Mouse (Mus musculus) retina, adult 2 months (tissue): ENCODE measurements around the gene Snx29.

Experiments used
- DNase-seq: peaks from one replicate; pipeline ENCODE4 v3.0.0-alpha.2; 2012; ENCODE audit warnings: low read depth, low spot score

Snx29 gene

DNA sequence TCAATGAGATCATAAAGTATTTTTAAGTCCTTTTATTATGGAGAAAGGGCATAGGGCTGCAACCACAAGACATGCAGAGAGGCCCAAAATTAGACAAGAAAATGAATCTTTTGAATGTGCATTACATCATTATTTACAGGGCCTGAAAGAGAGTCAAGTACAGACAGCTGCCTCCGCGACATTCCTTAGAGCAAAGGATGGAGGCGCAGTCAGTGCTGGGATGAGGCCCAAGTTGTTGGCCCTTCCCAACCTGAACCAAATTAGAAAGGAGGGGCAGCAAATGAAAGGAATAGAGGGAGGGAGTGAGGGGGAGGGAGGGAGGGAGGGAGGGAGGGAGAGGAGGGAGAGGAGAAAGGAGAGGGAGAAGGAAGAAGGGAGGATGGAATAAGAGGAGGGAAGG lies 453.8 kb downstream of the Snx29 start:
- no peak for DNase-seq

DNA sequence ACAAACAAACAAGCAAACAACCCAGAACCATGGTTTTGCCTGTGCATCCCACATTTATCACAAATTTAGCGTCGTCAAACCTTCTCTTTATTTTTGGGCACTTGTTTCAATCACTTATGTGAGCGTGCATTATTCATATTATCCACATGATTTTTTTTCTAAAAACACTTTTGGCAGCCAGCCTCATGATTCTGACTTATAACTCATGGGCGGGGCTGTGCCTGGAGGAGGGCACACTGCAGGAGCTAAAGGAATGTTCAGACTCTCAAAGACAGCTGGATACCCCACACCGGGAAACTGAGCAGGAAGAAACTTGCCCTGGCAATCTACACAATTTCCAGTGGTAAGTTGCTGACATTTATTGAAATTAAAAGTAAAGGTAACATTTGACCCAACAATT lies 455.5 kb downstream of the Snx29 start:
- DNase-seq, result no peak

DNA sequence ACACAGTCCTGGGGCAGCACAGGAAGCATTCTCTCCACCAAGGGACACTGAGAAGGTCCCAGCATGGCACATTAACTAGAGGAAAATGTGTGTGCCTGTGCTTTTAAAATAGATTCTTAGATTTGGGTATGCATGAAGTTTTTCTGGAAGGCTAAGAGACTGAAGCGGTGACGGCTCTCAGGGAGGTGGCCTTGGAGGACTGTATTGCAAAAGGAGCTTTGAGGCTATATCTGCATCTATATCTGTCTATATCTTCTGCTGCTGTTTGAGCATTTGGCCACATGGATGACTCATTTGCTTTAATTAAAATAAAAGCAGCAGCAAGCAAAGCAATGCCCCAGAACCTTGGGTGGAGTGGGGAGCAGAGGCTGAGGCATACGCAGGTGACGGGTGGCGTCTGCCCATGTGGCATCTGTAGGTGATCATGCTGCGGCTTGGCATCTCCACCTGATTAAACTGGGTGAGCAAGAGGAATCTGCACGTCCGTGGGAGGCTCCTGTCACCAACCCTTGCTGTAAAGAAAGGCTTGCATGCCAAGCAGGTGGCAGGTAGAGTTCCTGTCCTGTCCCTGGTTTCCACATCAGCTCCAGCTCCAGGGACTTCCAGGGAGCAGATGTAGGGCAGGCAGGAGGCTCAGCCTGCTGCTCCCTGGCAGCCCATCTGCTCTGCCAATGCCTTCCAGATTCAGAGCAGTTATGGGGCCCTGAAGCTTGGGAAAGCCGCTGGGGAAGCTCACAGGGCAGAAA lies 456.2 kb downstream of the Snx29 start:
- no peak for DNase-seq

DNA sequence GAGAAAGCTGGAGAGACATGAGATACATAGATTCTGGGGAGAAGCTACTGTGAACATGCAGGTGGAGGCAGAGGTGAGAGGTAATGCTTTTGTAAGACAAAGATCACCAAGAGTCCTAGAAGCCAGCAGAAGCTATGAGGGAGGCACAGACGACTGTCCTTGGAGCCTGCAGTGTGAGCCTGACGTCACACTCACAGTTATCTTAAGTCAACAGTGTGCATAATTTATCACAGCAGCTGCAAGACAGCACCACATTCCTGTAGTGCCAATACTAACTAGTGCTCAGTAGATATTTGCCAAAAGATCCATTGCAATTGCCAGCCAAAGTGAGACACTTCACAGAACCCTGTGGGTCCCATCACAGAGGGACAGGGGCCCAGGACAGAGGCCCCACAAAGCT lies 459.4 kb downstream of the Snx29 start:
- DNase-seq, result no peak

DNA sequence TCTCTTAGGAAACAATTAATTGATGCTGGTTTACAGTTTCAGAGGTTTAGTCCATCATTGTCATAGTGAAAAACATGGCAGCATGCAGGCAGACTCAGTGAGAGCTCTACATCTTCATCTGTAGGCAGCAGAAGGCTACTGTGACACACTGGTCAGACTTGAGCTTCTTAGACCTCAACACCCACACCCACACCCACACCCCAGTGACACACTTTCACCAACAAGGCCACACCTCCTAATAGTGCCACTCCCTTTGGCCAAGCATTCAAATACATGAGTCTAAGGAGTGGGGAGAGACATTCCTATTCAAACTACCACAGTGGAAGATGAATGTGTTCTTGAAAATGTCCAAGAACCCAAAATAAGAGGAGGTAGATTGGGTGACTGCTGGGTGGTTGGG lies 460.6 kb downstream of the Snx29 start:
- DNase-seq, result no peak

DNA sequence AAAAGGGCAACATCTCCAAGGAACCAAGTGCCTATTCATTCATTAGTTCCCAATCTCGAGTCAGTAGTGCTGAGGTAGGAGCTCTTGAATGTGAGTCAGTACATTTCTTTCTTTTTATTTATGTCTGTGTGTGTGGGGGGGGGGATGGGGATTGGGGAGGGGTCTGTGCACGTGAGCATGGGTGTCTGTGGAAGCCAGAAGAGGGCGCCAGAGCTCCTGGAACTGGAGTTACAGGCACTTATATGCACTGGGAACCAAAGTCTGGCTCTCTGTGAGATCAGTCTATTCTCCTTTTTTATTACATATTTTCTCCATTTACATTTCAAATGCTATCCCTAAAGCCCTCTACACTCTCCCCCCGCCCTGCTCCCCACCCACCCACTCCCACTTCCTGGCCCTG lies 461.6 kb downstream of the Snx29 start:
- no peak for DNase-seq

DNA sequence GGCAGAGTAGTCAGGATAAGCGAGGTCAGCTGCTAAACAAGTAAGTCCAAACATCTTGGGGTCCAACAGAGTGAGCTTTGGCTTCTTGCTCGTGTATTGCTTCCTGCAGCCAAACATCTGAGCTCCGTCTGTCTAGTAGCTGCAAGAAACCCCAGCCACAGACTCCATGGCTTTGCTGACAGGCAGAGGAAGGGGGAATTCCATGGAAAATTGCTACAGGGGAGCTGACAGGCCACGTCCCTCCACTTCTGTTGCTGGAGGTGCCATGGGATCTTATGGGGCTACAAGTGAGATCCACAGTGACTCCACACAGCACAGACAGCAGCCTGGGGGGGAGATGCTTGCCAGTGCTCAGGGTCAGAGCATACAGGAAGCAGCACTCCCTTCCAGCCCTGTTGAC lies 463.1 kb downstream of the Snx29 start:
- DNase-seq, result no peak

DNA sequence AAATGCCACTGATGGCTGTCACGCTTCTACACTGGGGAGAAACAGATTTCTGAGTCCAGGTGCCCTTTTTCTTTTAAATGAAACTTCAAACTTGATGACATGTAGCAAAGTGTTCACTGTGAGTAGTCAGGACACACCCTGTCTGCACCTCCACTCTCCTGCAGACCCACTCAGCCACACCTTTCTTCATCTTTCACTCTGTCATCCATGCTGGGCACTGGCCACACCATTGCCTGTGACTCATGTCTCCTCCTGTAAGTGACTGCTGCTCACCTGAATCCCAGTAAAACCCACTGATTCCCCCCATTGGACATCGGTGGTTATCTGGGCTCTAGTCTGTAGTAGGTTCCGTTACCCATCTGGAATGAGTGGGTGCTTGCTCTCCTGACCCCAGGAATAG lies 467.8 kb downstream of the Snx29 start:
- DNase-seq, result no peak

DNA sequence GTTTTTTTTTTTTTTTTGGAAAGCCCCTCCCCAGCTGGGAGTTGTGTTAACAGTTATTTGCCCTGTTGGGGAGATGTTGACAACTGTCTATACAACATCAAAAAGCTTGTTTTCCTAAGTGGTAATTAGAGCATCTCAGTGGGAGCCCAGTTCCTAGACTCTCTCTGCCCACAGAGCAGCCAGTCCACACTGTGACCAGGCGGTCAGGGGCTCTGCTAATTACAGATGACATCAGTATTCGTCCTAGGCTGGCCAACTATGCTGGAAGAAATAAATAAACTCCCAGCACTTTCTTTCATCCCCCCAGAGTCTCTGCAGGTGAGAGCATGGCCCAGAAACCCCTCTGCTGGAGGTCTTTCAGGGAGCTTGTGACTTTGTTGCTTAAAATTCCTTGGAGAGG lies 470.7 kb downstream of the Snx29 start:
- no peak for DNase-seq

DNA sequence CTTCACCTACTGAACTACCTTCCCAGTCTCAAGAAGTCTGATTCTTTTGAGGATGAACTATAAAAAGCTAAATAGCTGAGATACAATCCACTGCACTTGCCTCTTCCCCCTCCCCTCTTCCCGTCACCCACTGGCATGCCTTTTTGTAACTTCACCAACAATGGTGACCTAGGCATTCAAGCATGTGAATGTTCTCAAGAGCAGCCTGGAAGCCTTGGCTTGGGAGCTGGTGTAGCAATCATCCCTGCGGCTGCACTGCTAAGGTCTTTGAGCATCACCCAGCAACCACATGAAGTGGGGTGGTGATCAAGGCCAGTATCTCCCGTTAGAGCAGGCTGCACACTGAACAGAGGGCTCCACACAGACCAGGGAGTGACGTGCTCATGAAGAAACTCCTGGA lies 471.9 kb downstream of the Snx29 start:
- DNase-seq, result no peak

DNA sequence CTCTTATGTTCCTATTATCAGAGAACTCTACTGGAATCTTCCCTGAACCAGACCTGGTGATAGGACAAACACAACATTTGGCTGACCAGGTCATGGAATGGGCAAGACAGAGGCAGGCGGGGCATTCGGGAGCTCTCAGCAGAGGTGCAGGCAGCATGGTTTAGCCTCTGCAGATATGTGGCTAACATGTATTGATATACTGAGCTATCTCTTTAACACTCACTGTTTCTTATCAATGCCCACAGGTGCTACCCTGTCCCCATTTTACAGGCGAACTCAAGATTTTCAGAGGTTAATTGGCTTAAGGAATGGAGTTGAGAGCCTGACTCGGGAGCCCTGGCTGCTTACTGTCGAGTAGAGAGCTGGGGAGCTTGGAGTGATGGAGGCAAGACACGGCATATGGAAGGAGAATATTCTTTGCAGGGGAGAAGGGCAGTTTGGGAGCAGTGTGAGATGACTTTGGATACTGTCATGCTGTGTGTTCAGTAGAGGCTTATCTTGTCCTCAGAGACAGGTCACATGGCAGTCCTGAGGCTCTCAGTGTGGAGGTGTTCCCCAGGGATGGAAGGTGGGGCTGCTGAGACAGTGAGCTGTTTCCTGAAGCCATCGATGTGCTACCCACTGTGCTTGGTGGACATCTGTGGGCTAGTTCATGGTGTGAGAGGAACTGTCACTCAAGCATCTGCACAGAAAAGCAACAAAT lies 473.2 kb downstream of the Snx29 start:
- DNase-seq, result no peak

DNA sequence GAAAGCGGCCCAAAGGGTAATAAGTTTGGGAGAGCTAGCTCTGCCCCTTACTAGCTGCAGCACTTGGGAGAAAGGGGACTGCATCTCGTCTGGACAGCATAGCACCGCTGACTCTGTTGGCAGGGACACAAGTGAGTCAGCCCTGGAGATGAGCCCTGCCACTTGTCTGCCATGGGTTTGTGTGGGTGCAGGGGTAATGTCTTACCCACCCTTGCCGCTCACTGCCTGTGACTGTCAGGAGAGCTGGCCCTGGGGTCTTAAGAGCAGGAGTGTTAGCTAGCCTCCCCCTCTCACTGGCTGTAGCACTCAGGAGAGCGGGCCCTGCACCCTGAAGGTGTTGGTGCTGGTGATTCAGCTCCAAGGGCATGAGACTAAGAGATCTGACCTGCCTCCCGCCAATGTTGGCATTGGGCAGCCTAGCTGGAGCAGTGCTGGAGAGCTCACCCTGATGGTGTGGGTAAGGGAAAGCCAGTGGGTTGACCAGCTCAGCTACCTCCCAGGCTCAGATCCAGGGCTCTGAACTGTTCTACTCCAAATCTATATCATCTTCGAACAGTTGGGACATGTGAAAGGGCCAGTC lies 479.3 kb downstream of the Snx29 start:
- no peak for DNase-seq
